Mouse (Mus musculus) limb, embryonic 15.5 days (tissue): ENCODE measurements at regions not wholly inside any gene's neighbourhood (a gene's known extent, or its start where the extent isn't known, plus 50 kb on each side); places are given as distances from the start of the nearest gene placed in this dataset.

Experiments used
- ATAC-seq: fragments of 200-750 bp; cut with Nextera tagmentation; 2 replicates; pipeline ENCODE4 v1.8.0; 2017; ENCODE audit warnings: low read depth, moderate TSS enrichment; ENCODE audit not compliant: insufficient number of reproducible peaks, low FRiP score, low TSS enrichment
- H3K27ac ChIP-seq: fragments of 300-500 bp; sonication (generic); 2 replicates; pipeline ENCODE4 v1.5.1; 2015; ENCODE audit warnings: moderate library complexity, mild to moderate bottlenecking, inconsistent platforms
- H3K27me3 ChIP-seq: fragments of 300-500 bp; sonication (generic); 2 replicates; pipeline ENCODE4 v1.6.1; 2015; ENCODE audit warnings: inconsistent platforms
- H3K36me3 ChIP-seq: fragments of 300-500 bp; sonication (generic); 2 replicates; pipeline ENCODE4 v1.6.1; 2015; ENCODE audit warnings: inconsistent platforms
- H3K4me1 ChIP-seq: fragments of 300-500 bp; sonication (generic); 2 replicates; pipeline ENCODE4 v1.6.1; 2015; ENCODE audit warnings: inconsistent platforms
- H3K4me2 ChIP-seq: fragments of 300-500 bp; sonication (generic); 2 replicates; pipeline ENCODE4 v1.6.1; 2015; ENCODE audit warnings: mild to moderate bottlenecking, inconsistent platforms
- H3K4me3 ChIP-seq: fragments of 300-500 bp; sonication (generic); 2 replicates; pipeline ENCODE4 v1.5.1; 2015; ENCODE audit warnings: mild to moderate bottlenecking, inconsistent platforms
- H3K9ac ChIP-seq: fragments of 300-500 bp; sonication (generic); 2 replicates; pipeline ENCODE4 v1.6.1; 2015; ENCODE audit warnings: inconsistent platforms
- H3K9me3 ChIP-seq: fragments of 300-500 bp; sonication (generic); 2 replicates; pipeline ENCODE4 v1.6.1; 2016; ENCODE audit warnings: inconsistent platforms
- WGBS: fragments of 180-500 bp; shearing (Covaris S2); methylation state at CpG from one replicate; pipeline ENCODE4 v1.1.7; 2015; 5-methylcytosine and 5-hydroxymethylcytosine counted together

- 0 out of 2 replicates have a peak, but pooled peaks have one; percentile 20 for ATAC-seq
- no peak overlapping the region for H3K4me3 ChIP-seq
- no peak overlapping the region for H3K4me2 ChIP-seq
- peaks cover 30% of the 10 kb centered on the region for H3K4me1 ChIP-seq
- H3K36me3 ChIP-seq: no peaks in the 10 kb centered on the region
- no peaks in the 10 kb centered on the region for H3K9me3 ChIP-seq
- peak overlapping the region; percentile 61 for H3K27ac ChIP-seq
- H3K9ac ChIP-seq: no peak overlapping the region
- no peaks in the 10 kb centered on the region for H3K27me3 ChIP-seq
- 21% methylated on average over 10 of the region's 10 CpGs for WGBS
Measured at GRCm38 (mm10) chr9:120804760-120805294, 124.2 kb upstream of the Ctnnb1 start.

GRCm38 (mm10) chr9:120808741-120809425, 120.1 kb upstream of the Ctnnb1 start:
- H3K36me3 ChIP-seq: no peaks in the 10 kb centered on the region
- 55% methylated on average over 4 of the region's 4 CpGs for WGBS
- no peak overlapping the region for H3K4me3 ChIP-seq
- no peak overlapping the region for H3K27ac ChIP-seq
- H3K27me3 ChIP-seq: no peaks in the 10 kb centered on the region
- H3K9me3 ChIP-seq: no peaks in the 10 kb centered on the region
- peaks cover 38% of the 10 kb centered on the region for H3K4me1 ChIP-seq
- H3K9ac ChIP-seq: no peak overlapping the region
- no peak overlapping the region for H3K4me2 ChIP-seq
- no peak for ATAC-seq

- no peak overlapping the region for H3K4me2 ChIP-seq
- H3K27me3 ChIP-seq: no peaks in the 10 kb centered on the region
- no peak overlapping the region for H3K9ac ChIP-seq
- H3K9me3 ChIP-seq: no peaks in the 10 kb centered on the region
- H3K4me3 ChIP-seq: no peak overlapping the region
- no peak overlapping the region for H3K27ac ChIP-seq
- no peak for ATAC-seq
- H3K36me3 ChIP-seq: no peaks in the 10 kb centered on the region
- WGBS: 66% methylated on average over 3 of the region's 3 CpGs
- peaks cover 16% of the 10 kb centered on the region for H3K4me1 ChIP-seq
Measured at GRCm38 (mm10) chr9:120811522-120811921, 117.5 kb upstream of the Ctnnb1 start.

- Histone ChIP-seq H3K27me3 (no peaks in the 10 kb centered on the region), H3K27ac (no peak overlapping the region), H3K4me3 (no peak overlapping the region), H3K36me3 (no peaks in the 10 kb centered on the region), H3K4me1 (peaks cover 12% of the 10 kb centered on the region; the same call in 1 of the 2 replicates), H3K9ac (no peak overlapping the region), H3K9me3 (no peaks in the 10 kb centered on the region), H3K4me2 (no peak overlapping the region)
- ATAC-seq: no peak
- 68% methylated on average over 17 of the region's 17 CpGs for WGBS
Measured at GRCm38 (mm10) chr9:120812667-120813210, 116.3 kb upstream of the Ctnnb1 start.

GRCm38 (mm10) chr9:120814286-120814685, 114.7 kb upstream of the Ctnnb1 start:
- Histone ChIP-seq H3K27ac (no peak overlapping the region), H3K4me3 (no peak overlapping the region), H3K4me1 (peaks cover 9% of the 10 kb centered on the region; the same call in 1 of the 2 replicates), H3K36me3 (no peaks in the 10 kb centered on the region), H3K4me2 (no peak overlapping the region), H3K27me3 (no peaks in the 10 kb centered on the region), H3K9ac (no peak overlapping the region), H3K9me3 (no peaks in the 10 kb centered on the region)
- WGBS: 69% methylated on average over 4 of the region's 4 CpGs
- no peak for ATAC-seq

GRCm38 (mm10) chr9:120818726-120819317, 110.2 kb upstream of the Ctnnb1 start:
- no peaks in the 10 kb centered on the region for H3K27me3 ChIP-seq
- WGBS: 83% methylated on average over 22 of the region's 22 CpGs
- no peaks in the 10 kb centered on the region for H3K9me3 ChIP-seq
- H3K4me3 ChIP-seq: no peak overlapping the region
- no peak overlapping the region for H3K27ac ChIP-seq
- no peak for ATAC-seq
- no peak overlapping the region for H3K4me2 ChIP-seq
- H3K4me1 ChIP-seq: no peaks in the 10 kb centered on the region
- H3K36me3 ChIP-seq: no peaks in the 10 kb centered on the region
- H3K9ac ChIP-seq: no peak overlapping the region

GRCm38 (mm10) chr9:120820892-120821291, 108.1 kb upstream of the Ctnnb1 start:
- no peaks in the 10 kb centered on the region for H3K9me3 ChIP-seq
- H3K4me1 ChIP-seq: no peaks in the 10 kb centered on the region
- no peak overlapping the region for H3K4me3 ChIP-seq
- no peak for ATAC-seq
- 78% methylated on average over 6 of the region's 6 CpGs for WGBS
- no peaks in the 10 kb centered on the region for H3K36me3 ChIP-seq
- no peak overlapping the region for H3K4me2 ChIP-seq
- no peak overlapping the region for H3K27ac ChIP-seq
- H3K9ac ChIP-seq: no peak overlapping the region
- no peaks in the 10 kb centered on the region for H3K27me3 ChIP-seq

- Histone ChIP-seq H3K4me1 (no peaks in the 10 kb centered on the region), H3K4me2 (no peak overlapping the region), H3K27me3 (no peaks in the 10 kb centered on the region), H3K27ac (no peak overlapping the region), H3K36me3 (no peaks in the 10 kb centered on the region), H3K4me3 (no peak overlapping the region), H3K9me3 (no peaks in the 10 kb centered on the region), H3K9ac (no peak overlapping the region)
- WGBS: 69% methylated on average over 6 of the region's 6 CpGs
- no peak for ATAC-seq
Measured at GRCm38 (mm10) chr9:120823397-120823796, 105.6 kb upstream of the Ctnnb1 start.

GRCm38 (mm10) chr9:120826266-120826665, 102.8 kb upstream of the Ctnnb1 start:
- Histone ChIP-seq H3K9me3 (no peaks in the 10 kb centered on the region), H3K9ac (no peak overlapping the region), H3K27ac (no peak overlapping the region), H3K36me3 (no peaks in the 10 kb centered on the region), H3K27me3 (no peaks in the 10 kb centered on the region), H3K4me3 (no peak overlapping the region), H3K4me1 (0 out of 2 replicates have a peak, but pooled peaks cover 3% of the 10 kb centered on the region), H3K4me2 (no peak overlapping the region)
- no peak for ATAC-seq
- WGBS: 58% methylated on average over 4 of the region's 4 CpGs

- H3K36me3 ChIP-seq: no peaks in the 10 kb centered on the region
- no peak overlapping the region for H3K9ac ChIP-seq
- H3K4me3 ChIP-seq: no peak overlapping the region
- no peak overlapping the region for H3K27ac ChIP-seq
- no peaks in the 10 kb centered on the region for H3K9me3 ChIP-seq
- WGBS: 66% methylated on average over 5 of the region's 5 CpGs
- ATAC-seq: no peak
- 0 out of 2 replicates have a peak, but pooled peaks cover 3% of the 10 kb centered on the region for H3K4me1 ChIP-seq
- H3K27me3 ChIP-seq: no peaks in the 10 kb centered on the region
- H3K4me2 ChIP-seq: no peak overlapping the region
Measured at GRCm38 (mm10) chr9:120830526-120830925, 98.5 kb upstream of the Ctnnb1 start.

- no peak for ATAC-seq
- no peak overlapping the region for H3K4me2 ChIP-seq
- no peak overlapping the region for H3K4me3 ChIP-seq
- no peaks in the 10 kb centered on the region for H3K36me3 ChIP-seq
- H3K9me3 ChIP-seq: no peaks in the 10 kb centered on the region
- no peaks in the 10 kb centered on the region for H3K27me3 ChIP-seq
- no peak overlapping the region for H3K9ac ChIP-seq
- 0 out of 2 replicates have a peak, but pooled peaks cover 3% of the 10 kb centered on the region for H3K4me1 ChIP-seq
- 84% methylated on average over 9 of the region's 9 CpGs for WGBS
- H3K27ac ChIP-seq: no peak overlapping the region
Measured at GRCm38 (mm10) chr9:120834166-120834565, 94.8 kb upstream of the Ctnnb1 start.

- no peak overlapping the region for H3K4me3 ChIP-seq
- no peaks in the 10 kb centered on the region for H3K9me3 ChIP-seq
- H3K27me3 ChIP-seq: no peaks in the 10 kb centered on the region
- H3K4me1 ChIP-seq: 0 out of 2 replicates have a peak, but pooled peaks cover 2% of the 10 kb centered on the region
- H3K4me2 ChIP-seq: no peak overlapping the region
- no peaks in the 10 kb centered on the region for H3K36me3 ChIP-seq
- no peak for ATAC-seq
- H3K27ac ChIP-seq: no peak overlapping the region
- 78% methylated on average over 4 of the region's 4 CpGs for WGBS
- no peak overlapping the region for H3K9ac ChIP-seq
Measured at GRCm38 (mm10) chr9:120835621-120836020, 93.4 kb upstream of the Ctnnb1 start.
